Mouse (Mus musculus) embryonic fibroblast, embryonic 13.5 days (primary cell): Measurements from ENCODE around the gene Tspan18. TPM values are rescaled to one million over a fixed set of nuclear protein-coding genes. Genes with fewer than 3 reads are reported as not detected.
A peak's percentile ranks its signal among the peaks of the same experiment; 100 is the strongest.

ENCODE experiments used
- H3K27ac ChIP-seq: 2 replicates; pipeline ENCODE4 v1.5.1; 2012; ENCODE audit warnings: low read length, control low read depth, inconsistent platforms; ENCODE audit not compliant: insufficient read depth
- H3K4me1 ChIP-seq: 2 replicates; pipeline ENCODE4 v1.6.1; 2011; ENCODE audit warnings: low read length; ENCODE audit not compliant: control insufficient read depth, insufficient read depth
- H3K4me3 ChIP-seq: 2 replicates; pipeline ENCODE4 v1.5.1; 2011; ENCODE audit warnings: mild to moderate bottlenecking, control low read depth, low read length; ENCODE audit not compliant: insufficient read depth
- CTCF ChIP-seq: IDR thresholded peaks from 2 replicates; pipeline ENCODE4 v1.5.1; 2011; ENCODE audit warnings: mild to moderate bottlenecking, control low read depth, low read length, moderate library complexity, borderline replicate concordance; ENCODE audit not compliant: insufficient read depth
- POLR2A ChIP-seq: IDR thresholded peaks from 2 replicates; pipeline ENCODE4 v1.6.1; 2011; ENCODE audit warnings: low read depth, mild to moderate bottlenecking, control low read depth, low read length, moderate library complexity
- polyA plus RNA-seq: library from polyadenylated mRNA; stranded (reverse); fragments of >200 nt; gene quantifications from 2 replicates; pipeline ENCODE4 v1.2.4, GENCODE M21; 2011; ENCODE audit warnings: low read depth; ENCODE audit not compliant: missing spikeins, insufficient read length

Tspan18 gene
- polyA plus RNA-seq, 1 experiment, result 11.5 TPM

GRCm38 (mm10) chr2:93346609-93347008, 12.3 kb upstream of the Tspan18 start:
- Histone ChIP-seq H3K27ac (no peak overlapping the region), H3K4me3 (no peak overlapping the region), H3K4me1 (no peaks in the 10 kb centered on the region)
- no peak for TF ChIP-seq CTCF
- TF ChIP-seq POLR2A, result no peak

- TF ChIP-seq POLR2A, result no peak
- TF ChIP-seq CTCF, result no peak
- H3K4me1 ChIP-seq, result no peaks in the 10 kb centered on the region
- H3K27ac ChIP-seq, result no peak overlapping the region
- no peak overlapping the region for H3K4me3 ChIP-seq
These were observed 11.5 kb upstream of the Tspan18 start for GRCm38 (mm10) chr2:93345663-93346268.

- Histone ChIP-seq H3K4me3 (no peak overlapping the region), H3K27ac (no peak overlapping the region), H3K4me1 (peaks cover 10% of the 10 kb centered on the region; the same call in 1 of the 2 replicates)
- TF ChIP-seq CTCF (no peak), POLR2A (no peak)
These were observed 5.2 kb upstream of the Tspan18 start for GRCm38 (mm10) chr2:93339373-93340106.

- TF ChIP-seq CTCF (no peak), POLR2A (no peak)
- Histone ChIP-seq H3K27ac (no peak overlapping the region), H3K4me3 (no peak overlapping the region), H3K4me1 (peaks cover 10% of the 10 kb centered on the region; the same call in 1 of the 2 replicates)
These were observed 1.7 kb upstream of the Tspan18 start for GRCm38 (mm10) chr2:93335996-93336395.

GRCm38 (mm10) chr2:93333241-93333816, 976 bp downstream of the Tspan18 start:
- Histone ChIP-seq H3K27ac (no peak overlapping the region), H3K4me1 (no peaks in the 10 kb centered on the region), H3K4me3 (peak overlapping the region; percentile 37)
- TF ChIP-seq POLR2A, result no peak
- TF ChIP-seq CTCF, result peak; percentile 61

- Histone ChIP-seq H3K4me3 (no peak overlapping the region), H3K4me1 (no peaks in the 10 kb centered on the region), H3K27ac (no peak overlapping the region)
- TF ChIP-seq CTCF (no peak), POLR2A (no peak)
These were observed 2.0 kb downstream of the Tspan18 start for GRCm38 (mm10) chr2:93332277-93332676.

- H3K4me3 ChIP-seq, result no peak overlapping the region
- H3K27ac ChIP-seq, result no peak overlapping the region
- no peak for TF ChIP-seq CTCF
- no peak for TF ChIP-seq POLR2A
- no peaks in the 10 kb centered on the region for H3K4me1 ChIP-seq
These were observed 3.2 kb downstream of the Tspan18 start for GRCm38 (mm10) chr2:93331121-93331520.

GRCm38 (mm10) chr2:93329120-93329519, 5.2 kb downstream of the Tspan18 start:
- TF ChIP-seq CTCF (no peak), POLR2A (no peak)
- Histone ChIP-seq H3K27ac (no peak overlapping the region), H3K4me3 (no peak overlapping the region), H3K4me1 (no peaks in the 10 kb centered on the region)

- Histone ChIP-seq H3K4me3 (no peak overlapping the region), H3K4me1 (no peaks in the 10 kb centered on the region), H3K27ac (no peak overlapping the region)
- TF ChIP-seq CTCF, result no peak
- TF ChIP-seq POLR2A, result no peak
These were observed 6.3 kb downstream of the Tspan18 start for GRCm38 (mm10) chr2:93327915-93328555.

GRCm38 (mm10) chr2:93324681-93325080, 9.6 kb downstream of the Tspan18 start:
- TF ChIP-seq CTCF, result no peak
- no peak for TF ChIP-seq POLR2A
- Histone ChIP-seq H3K4me1 (no peaks in the 10 kb centered on the region), H3K27ac (no peak overlapping the region), H3K4me3 (no peak overlapping the region)
